Mouse (Mus musculus) testis, postnatal 10 days (tissue): ENCODE measurements around the gene Fam69a.
"Not testable (repeated sequence)": the region's sequence is repeated elsewhere in the genome, so short reads cannot be mapped to it uniquely, and the experiment has no call there.

Experiments used
- DNase-seq: peaks from one replicate; pipeline ENCODE4 v3.0.0; 2021; ENCODE audit warnings: low spot score

The Fam69a gene

DNA sequence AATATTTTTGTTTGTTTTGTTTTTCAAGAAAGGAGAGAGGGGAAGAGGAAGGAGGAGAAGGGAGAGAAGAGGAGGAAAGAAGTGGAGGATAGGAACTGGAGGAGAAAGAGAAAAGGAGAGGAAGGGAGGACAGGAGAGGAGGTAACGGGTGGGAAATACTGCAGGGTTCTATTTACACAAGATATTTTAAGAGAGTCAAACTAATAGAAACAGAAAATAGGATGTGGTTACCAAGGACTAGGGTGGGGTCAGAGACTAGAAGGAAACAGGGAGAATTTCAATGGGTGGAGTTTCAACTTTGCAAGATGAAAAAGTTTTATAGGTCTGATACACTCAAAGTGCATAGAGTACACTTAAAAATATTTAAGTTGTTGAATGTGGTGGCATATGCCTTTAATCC is 7.0 kb downstream of the Fam69a start:
- DNase-seq: no peak

DNA sequence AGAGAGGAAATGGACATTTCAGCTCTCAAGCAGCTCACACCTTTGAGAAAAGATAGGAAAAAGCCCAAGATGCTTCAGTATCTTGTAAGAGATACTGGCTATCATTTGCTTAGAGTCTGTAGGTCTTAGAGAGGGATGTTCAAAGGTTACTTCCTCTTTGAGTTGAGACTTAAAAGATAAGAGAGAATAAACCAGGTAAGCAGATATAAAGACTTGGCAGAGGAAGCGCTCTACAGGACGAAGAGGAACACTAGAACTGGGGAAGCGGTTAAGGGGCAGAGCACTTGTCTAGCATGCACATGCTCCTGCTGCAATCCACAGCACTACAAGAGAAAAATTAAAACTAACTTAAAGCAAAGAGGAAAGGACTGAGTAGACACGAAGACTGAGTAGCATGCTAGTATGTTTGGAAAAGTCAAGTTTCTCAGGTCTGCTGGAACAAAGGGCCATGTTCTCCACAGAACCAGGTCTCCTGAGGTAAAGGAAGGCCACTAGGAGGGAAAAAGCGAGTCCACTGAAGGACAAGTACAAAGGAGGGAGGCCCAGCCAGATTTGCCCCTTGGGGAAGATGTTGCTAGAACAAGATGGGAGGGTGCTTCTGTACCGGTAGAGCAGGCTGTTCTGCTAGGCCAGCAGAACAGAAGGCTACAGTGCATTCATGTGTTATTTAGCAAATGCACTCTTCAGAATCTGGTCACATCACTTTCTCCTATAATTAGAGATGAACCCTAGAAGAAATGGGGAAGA is 8.4 kb downstream of the Fam69a start:
- DNase-seq: no peak

DNA sequence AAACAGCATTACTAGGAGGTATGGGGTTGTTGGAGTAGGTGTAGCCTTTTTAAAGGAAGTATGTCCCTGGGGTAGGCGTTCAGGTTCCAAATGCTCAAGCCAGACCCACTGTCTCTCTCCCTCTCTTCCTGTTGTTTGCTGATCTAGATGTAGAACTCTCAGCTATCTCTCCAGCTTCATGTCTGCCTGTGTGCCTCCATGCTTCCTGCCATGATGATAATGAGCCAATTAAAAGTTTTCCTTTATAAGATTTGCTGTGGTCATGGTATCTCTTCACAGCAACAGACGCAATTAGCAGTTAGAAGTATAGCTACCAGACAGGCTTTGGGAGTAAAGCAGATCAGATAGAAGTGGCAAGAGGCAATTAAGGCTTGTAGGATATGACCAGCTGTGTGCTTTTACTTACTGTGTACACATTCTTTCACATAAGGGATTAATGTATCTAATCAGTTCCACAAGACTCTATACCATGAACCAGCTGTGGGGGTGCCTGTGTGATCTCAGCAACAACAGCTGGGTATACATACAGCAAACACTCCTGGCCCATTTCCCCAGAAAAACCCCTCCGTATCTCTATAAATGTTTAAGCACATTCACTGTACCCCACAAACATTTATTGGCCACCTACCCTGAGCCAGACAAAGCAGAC is 9.1 kb downstream of the Fam69a start:
- no peak for DNase-seq

DNA sequence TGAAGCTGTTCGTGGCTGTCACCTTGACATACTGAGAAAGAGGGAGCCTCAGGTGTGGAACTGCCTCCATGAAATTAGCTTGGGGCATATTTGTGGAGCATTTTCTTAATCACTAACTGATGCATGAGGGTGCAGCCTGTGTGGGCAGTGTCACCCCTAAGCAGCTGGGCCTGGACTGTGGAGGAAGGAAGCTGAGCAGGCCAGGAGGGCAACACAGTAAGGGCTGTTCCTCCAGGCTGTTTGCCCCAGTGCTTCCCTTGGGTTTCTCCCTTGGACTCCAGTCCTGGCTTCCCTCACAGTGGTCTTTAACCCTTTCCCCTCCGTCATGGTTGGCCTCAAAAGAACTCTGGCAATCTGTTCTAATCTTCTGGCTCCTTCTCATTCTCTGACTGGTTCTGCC is 13.6 kb downstream of the Fam69a start:
- no peak for DNase-seq

DNA sequence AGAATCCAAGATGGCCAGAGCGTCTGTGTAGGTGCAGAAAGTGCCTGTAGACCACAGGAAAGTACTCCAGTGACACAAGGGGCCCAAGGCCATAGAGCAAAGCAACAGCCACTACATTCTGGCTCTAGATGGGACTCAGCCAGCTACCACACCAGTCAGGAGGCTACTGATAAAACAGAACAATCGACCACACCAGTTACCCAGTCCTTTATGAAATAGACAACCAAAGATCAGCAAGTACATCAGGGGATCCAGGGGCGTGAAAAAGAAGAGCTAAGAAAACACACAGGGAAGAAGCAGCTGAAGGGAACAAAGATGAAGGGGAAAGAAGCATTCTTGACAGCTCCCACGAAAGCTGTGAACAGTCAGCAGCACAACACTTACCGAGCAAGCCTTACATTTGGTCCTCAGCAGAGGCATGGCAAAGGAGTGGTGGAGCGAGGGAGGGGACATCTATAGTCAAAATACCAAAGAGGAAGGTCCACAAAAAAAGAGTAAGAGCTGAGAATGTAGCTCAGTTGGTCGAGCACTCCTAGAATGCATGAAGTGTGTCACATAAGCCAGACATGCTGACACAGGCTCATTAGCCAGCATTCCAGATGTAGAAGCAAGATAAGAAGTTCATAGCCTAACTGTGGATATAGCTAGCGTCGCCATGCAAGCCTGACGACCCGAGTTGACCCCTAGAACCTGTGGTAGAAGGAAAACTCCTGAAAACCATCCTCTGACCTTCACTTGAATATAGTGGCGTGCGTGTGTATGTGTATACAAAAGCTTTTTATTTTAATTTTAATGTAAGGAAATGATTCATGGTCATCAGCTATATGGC is 14.2 kb downstream of the Fam69a start:
- no peak for DNase-seq

GRCm38 (mm10) chr5:107971069-107971468 is 15.8 kb downstream of the Fam69a start:
- DNase-seq: no peak

GRCm38 (mm10) chr5:107969818-107970217 is 17.1 kb downstream of the Fam69a start:
- not testable (repeated sequence) for DNase-seq

DNA sequence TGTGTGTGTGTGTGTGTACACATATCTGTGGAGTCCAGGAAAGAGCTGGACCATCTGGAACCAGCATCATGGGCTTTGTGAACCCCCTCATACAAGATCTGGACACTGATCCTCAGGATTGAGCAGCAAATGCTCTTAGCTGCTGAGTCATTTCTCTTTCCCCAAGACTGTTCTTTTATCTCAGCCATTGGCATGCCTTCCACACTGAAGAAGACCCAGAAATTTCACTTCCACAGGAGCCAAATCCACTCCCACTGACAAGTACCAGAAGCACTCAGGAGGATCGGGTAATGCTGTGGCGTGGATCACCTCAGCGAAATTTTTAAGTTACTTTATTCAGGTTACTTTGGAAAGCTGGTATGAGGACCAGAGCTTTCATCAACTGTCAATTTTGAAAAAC is 18.8 kb downstream of the Fam69a start:
- no peak for DNase-seq

- no peak for DNase-seq
Measured at GRCm38 (mm10) chr5:107966841-107967457, 19.9 kb downstream of the Fam69a start.

DNA sequence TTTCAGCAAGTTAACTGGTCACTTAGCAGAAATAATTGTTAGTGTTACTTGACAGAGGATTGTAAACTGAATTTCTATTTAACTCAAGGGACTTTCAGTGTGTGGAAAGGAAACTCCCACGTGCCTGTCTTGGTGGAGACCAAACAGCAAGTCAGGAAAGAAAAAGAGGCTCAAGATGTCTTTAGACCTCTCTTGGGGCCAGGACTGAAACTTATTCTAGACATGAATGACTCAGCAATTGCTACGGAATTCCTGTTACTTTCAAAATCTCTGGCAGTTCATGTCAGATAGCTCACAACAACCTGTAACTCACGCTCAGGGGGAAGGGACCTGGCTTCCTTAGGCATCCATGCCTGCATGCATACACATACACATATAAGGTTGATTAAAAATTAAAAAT is 20.7 kb downstream of the Fam69a start:
- DNase-seq: no peak

DNA sequence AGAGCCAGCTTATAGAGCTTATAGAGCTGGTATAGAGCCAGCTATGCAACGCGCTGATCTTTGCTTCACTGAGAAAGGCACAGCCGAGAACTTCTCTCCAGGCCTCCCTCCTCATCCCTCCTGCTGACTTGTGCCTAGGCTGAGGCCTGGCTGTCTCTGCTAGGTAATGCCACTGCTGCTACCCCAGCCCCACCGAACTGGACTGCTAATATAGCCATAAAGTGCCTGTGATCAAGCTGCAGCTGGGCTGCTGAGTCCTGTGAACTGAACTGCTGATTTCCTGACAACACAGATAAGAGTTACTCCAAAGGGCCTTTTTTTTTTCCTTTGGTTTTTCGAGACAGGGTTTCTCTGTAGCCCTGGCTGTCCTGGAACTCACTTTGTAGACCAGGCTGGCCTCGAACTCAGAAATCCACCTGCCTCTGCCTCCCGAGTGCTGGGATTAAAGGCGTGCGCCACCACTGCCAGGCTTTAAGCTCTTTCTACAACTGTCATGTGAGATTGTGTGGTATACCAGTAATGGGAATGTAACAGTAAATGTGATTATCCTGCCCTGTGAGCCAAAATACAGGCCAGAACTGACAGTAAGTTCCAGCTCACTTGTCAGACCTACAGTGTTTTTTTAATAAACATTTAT is 21.4 kb downstream of the Fam69a start:
- DNase-seq: no peak

- no peak for DNase-seq
Measured at GRCm38 (mm10) chr5:107964031-107964758, 22.7 kb downstream of the Fam69a start.

DNA sequence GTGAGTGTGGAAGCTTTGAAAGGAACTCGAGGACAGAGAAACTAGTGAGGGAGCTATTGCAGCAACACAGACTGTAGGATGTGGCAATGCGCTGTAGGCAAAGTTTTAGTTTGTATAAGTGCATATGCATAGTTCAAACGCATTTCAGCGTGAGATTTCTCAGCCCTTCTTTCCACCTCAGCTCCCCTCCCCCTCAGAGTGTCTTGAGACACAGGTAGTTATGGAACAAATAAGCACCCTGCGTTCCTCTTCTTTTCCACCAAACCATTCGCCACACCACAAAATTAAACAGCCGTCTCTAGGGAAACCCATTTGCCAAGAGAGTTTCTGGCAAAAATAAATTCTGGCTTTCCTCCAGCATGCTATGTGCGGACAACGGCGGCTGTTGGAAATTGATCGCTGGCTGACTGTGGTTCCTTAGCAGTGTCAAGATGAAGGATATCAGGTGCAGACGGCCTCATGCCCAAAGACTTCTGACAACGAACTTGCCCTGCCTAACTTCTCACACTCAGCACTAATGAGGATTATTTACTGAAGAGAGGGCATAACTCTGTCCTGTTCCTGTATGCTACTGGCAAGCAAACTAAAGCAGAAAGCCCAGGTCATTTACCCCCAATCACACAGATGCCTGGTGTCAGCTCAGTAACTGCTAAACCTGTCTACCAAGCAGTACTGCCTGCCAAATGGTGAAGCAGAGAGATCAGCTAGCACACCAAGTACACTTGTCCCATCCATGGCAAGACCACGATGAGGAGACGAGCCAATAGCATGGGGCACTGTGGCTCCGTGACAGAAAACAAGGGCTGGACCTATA is 25.2 kb downstream of the Fam69a start:
- DNase-seq: no peak

DNA sequence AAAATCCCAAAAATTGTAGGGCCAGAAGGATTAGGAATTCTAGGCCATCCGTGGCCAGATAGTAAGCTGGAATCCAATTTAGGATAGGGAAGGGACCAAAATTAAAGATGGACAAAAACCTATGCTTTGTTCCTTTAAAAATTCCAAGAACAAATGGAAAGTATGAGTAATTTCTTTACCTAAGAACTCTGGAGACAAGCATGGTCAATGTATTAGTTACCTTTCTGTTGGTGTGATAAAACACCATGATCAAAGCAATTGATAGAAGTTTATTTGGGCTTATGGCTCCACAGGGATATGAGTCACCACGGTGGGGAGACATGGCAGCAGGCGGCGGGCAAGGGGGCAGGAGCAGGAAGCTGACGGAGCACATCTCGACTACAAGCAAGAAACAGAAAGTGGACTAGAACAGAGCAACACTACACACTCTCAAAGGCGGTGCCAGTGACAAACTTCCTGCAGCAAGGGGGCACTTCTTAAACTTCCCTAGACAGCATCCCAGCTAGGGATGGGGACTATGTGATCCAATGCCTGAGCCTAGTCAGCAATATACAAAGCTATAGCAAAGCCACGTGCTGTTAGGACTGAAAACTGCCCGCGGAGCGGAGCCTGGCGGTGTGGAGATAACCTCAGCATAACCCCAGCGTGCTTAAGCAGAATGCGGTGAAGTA is 26.2 kb downstream of the Fam69a start:
- DNase-seq: no peak

- DNase-seq: no peak
Measured at GRCm38 (mm10) chr5:107959624-107960300, 27.1 kb downstream of the Fam69a start.

DNA sequence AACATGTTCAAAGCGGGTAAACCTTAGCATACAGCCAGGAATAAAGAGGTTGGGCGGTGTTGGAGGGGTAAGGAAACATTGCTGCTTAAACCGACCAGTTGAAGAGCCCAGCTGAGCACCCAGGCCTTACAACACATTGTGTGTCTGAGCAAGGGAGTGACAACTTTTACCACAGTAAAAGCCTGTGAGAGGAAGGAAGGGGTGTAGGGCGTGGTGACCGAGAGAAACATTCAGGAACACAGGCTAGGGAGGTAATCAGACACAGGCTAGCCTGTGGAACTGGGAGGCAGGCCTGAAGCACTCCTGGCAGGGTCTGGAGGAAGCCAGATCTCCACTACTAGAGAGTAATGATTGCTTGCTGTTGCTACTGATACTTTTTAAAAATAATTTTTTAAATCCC is 36.2 kb downstream of the Fam69a start:
- DNase-seq: no peak

- no peak for DNase-seq
Measured at GRCm38 (mm10) chr5:107949607-107950006, 37.3 kb downstream of the Fam69a start.

DNA sequence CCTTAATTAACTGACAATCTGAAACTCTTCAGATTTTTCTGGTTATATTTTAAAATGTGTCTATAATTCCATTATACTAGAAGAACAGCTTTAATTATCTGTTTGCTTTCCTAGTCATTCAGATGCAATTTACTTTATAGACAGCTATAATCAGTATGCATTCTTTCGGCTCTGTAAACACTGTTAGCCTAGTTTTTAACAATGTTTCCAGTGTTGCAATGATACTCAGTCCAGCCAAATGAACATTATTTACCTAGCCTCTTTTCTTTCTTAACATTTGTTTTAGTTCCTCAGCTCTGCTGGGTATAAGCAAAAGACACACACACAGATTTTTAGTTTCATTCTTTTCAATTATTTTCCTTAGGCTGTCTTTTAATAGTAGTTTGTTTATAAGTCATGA is 38.0 kb downstream of the Fam69a start:
- no peak for DNase-seq

DNA sequence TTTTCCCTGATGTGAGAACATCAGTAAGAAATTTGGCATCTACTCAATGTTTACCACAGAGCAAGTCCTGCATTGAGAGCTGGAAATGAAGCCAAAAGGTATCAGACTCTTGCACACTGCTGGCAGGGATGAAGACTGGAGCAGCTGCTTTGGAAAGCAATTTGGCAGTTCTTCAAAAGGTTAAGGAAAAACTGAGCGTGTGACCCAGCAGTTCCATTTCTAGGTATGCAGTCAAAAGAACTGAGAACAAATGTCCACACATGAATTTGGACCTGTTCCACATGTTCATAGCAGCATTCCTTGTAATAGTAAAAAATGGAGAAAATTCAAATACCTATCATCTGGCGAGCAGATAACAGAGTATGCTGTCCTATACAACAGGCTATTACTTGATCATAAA is 39.3 kb downstream of the Fam69a start:
- DNase-seq: no peak
